Mouse (Mus musculus) testis, postnatal 10 days (tissue): Measurements from ENCODE around the gene Smarcb1.
"Not testable (repeated sequence)": the region's sequence is repeated elsewhere in the genome, so short reads cannot be mapped to it uniquely, and the experiment has no call there.

Experiments
- DNase-seq: peaks from one replicate; pipeline ENCODE4 v3.0.0; 2021; ENCODE audit warnings: low spot score

Smarcb1 gene

GRCm38 (mm10) chr10:75889406-75890153 is 31.8 kb downstream of the Smarcb1 start:
- DNase-seq: peak; percentile 43

GRCm38 (mm10) chr10:75887504-75887903 is 33.9 kb downstream of the Smarcb1 start:
- not testable (repeated sequence) for DNase-seq

- no peak for DNase-seq
Measured at GRCm38 (mm10) chr10:75884742-75885141, 36.7 kb downstream of the Smarcb1 start.

GRCm38 (mm10) chr10:75883232-75883552 is 38.2 kb downstream of the Smarcb1 start:
- peak; percentile 86 for DNase-seq

- DNase-seq: no peak
Measured at GRCm38 (mm10) chr10:75882433-75883231, 38.8 kb downstream of the Smarcb1 start.

- DNase-seq: peak; percentile 44
Measured at GRCm38 (mm10) chr10:75881578-75882432, 39.6 kb downstream of the Smarcb1 start.

- DNase-seq: peak; percentile 40
Measured at GRCm38 (mm10) chr10:75880771-75881577, 40.4 kb downstream of the Smarcb1 start.

- DNase-seq: no peak
Measured at GRCm38 (mm10) chr10:75880351-75880750, 41.1 kb downstream of the Smarcb1 start.

GRCm38 (mm10) chr10:75878836-75879235 is 42.6 kb downstream of the Smarcb1 start:
- no peak for DNase-seq

- DNase-seq: no peak
Measured at GRCm38 (mm10) chr10:75873543-75874170, 47.8 kb downstream of the Smarcb1 start.

GRCm38 (mm10) chr10:75872915-75873542 is 48.4 kb downstream of the Smarcb1 start:
- peak; percentile 82 for DNase-seq

- DNase-seq: no peak
Measured at GRCm38 (mm10) chr10:75872025-75872914, 49.1 kb downstream of the Smarcb1 start.

- no peak for DNase-seq
Measured at GRCm38 (mm10) chr10:75861587-75861986, 59.8 kb downstream of the Smarcb1 start.

- DNase-seq: peak; percentile 60
Measured at GRCm38 (mm10) chr10:75860746-75861145, 60.7 kb downstream of the Smarcb1 start.

GRCm38 (mm10) chr10:75859786-75860470 is 61.5 kb downstream of the Smarcb1 start, which contains the start of gene Mif:
Gene Mif, minus strand, starts transcription at chr10:75860240.
- DNase-seq: peak; percentile 90

- peak; percentile 67 for DNase-seq
Measured at GRCm38 (mm10) chr10:75859107-75859746, 62.2 kb downstream of the Smarcb1 start.

GRCm38 (mm10) chr10:75857598-75857997 is 63.8 kb downstream of the Smarcb1 start:
- DNase-seq: no peak

- DNase-seq: no peak
Measured at GRCm38 (mm10) chr10:75856976-75857375, 64.4 kb downstream of the Smarcb1 start.
